Mouse (Mus musculus) liver, embryonic 14 days (tissue): ENCODE results near the gene Avp. TPM values are rescaled to one million over a fixed set of nuclear protein-coding genes. Genes with fewer than 3 reads are reported as not detected.

Experiments
- polyA plus RNA-seq: library from polyadenylated mRNA; depleted of rRNA; stranded (reverse); fragments of >200 nt; gene quantifications from 2 replicates; pipeline ENCODE4 v1.2.3, GENCODE M21; 2012; rRNA removed

Avp gene
- not detected in 2 replicates for polyA plus RNA-seq

DNA sequence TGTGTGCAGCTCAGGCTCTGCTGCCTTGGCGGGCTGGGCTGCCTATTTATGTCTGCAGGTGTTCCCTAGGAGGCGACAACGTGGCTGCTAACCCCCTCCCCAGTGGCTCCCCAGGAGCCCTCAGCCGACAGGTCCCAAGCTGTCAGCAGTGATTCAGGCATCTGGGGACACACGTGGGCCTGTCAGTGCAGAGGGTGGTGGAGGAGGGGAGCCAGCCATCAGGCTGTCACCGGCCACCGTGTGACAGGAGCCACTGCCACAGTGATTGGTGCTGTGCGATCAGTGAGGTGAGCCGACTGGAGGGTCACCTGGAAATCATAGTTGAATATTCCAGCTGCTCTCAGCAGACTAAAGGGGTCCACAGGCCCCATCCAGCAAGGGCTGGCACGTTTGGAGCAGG, at the start of gene Avp:
TSS of gene Avp (minus strand) at position 3 of the 400 bp plus-strand sequence.

DNA sequence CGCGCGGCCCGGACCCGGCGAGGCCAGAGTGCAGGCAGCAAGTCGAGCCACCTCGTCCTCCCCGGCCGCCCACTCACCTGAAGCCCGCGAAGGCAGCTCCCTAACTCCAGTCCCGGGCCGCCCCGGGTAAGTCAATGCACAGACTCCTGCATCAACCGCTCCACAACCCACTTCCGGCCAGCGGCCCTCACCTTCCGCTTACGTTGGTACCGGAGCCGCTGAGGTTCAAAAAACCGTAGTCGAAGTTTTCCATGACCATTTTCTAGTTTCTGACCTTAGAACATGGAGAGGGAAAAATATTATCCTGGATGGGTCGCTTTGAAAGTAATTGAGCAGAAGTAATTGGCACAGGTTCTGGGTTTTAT, 47.5 kb upstream of the Avp start, which contains the start of the genes Fastkd5 and Ubox5:
TSS of gene Fastkd5 (minus strand) at position 189 of the 365 bp plus-strand sequence.
TSS of gene Ubox5 (minus strand) at position 200 of the 365 bp plus-strand sequence.

DNA sequence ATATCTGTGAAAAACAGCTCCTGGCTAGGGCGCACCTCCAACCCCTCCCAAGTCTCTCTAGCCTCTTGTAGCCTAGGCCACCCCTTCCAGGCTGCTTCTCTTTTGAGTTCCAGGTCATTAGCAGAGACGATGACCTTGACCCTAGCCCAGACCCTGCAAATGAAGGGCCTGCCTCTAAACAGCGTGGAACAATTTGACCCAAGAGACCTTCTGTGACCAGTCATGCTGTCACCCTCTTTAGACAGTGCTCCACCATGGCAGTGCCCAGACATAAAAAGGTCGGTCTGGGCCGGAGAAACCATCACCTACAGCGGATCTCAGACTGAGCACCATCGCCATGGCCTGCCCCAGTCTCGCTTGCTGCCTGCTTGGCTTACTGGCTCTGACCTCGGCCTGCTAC, 6.5 kb downstream of the Avp start, which contains the start of gene Oxt:
TSS of gene Oxt (plus strand) at position 301 of the 400 bp plus-strand sequence.

DNA sequence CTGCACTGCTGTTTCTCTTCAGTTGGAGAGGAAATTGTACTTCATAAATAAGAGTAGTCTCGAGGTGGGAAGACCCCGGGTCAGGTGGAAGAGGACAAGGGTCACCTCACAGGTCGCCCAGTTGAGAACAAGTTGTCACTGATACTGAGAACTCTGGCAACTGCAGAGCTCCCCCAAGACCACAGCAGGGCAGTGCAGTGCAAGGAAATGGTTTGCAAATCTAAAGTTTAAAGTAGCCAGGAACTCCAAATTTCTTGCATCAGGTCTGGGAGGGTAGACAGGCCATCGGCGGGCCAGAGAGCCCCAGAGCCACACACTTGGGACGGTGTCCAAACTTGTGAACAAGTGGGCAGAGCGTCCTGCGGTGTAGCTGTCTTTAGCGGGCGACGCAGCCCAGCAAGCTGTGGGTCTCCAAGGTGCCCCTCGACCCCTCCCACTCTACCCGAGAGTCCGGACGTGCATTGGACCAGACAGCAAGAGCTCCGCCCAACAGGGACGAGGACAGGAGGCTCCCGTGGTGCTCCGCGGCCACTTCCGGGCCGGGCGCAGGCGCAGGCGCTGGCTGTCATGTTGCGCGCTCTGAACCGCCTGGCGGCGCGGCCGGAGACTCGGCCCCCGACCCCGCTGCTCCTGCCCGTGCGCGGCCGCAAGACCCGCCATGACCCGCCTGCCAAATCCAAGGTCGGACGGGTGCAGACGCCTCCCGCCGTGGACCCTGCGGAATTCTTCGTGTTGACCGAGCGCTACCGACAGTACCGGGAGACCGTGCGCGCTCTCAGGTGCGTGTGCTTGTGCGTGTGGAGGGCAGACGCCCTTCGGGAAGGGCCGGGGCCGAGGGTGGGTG, 18.9 kb downstream of the Avp start, which contains the start of gene Mrps26:
TSS of gene Mrps26 (plus strand) at position 531 of the 844 bp plus-strand sequence.

Other genes starting within 250 kb of the Avp start
- gene Cpxm1, start 185.0 kb downstream of the Avp start, polyA plus RNA-seq = 2.1 and 2.8 TPM in 2 replicates
- not detected in 2 replicates for gene Gm28372, start 177.3 kb downstream of the Avp start, polyA plus RNA-seq
- gene 1700020A23Rik, start 177.3 kb downstream of the Avp start, polyA plus RNA-seq = not detected in 2 replicates
- not detected in 2 replicates for gene Tmem239, start 176.1 kb downstream of the Avp start, polyA plus RNA-seq
- 37.3 and 44.0 TPM in 2 replicates for gene Vps16, start 158.2 kb downstream of the Avp start, polyA plus RNA-seq
- 5.0 TPM in 2 replicates for gene Pced1a, start 157.9 kb downstream of the Avp start, polyA plus RNA-seq
- 18.8 and 20.1 TPM in 2 replicates for gene Ptpra, start 132.3 kb downstream of the Avp start, polyA plus RNA-seq
- 23.9 and 25.5 TPM in 2 replicates for gene Mrps26, start 18.8 kb downstream of the Avp start, polyA plus RNA-seq
- not detected in 2 replicates for gene Oxt, start 6.4 kb downstream of the Avp start, polyA plus RNA-seq
- 3.6 and 4.4 TPM in 2 replicates for gene Fastkd5, start 47.5 kb upstream of the Avp start, polyA plus RNA-seq
- gene Ubox5, start 47.5 kb upstream of the Avp start, polyA plus RNA-seq = 3.0 and 3.2 TPM in 2 replicates
- 2.0 and 2.1 TPM in 2 replicates for gene Lzts3, start 60.2 kb upstream of the Avp start, polyA plus RNA-seq
- gene Ddrgk1, start 82.1 kb upstream of the Avp start, polyA plus RNA-seq = 30.3 and 31.8 TPM in 2 replicates
- gene Itpa, start 85.1 kb upstream of the Avp start, polyA plus RNA-seq = 33.9 and 42.0 TPM in 2 replicates
- gene Slc4a11, start 115.0 kb upstream of the Avp start, polyA plus RNA-seq = 0.07 and 0.13 TPM in 2 replicates